Mouse (Mus musculus) MEL-GATA-1-ER (cell line): ENCODE results near the gene Serf1.
A peak's percentile ranks its signal among the peaks of the same experiment; 100 is the strongest.
"Not testable (repeated sequence)": the region's sequence is repeated elsewhere in the genome, so short reads cannot be mapped to it uniquely, and the experiment has no call there.

ENCODE experiments used
- DNase-seq: peaks from one replicate; pipeline ENCODE4 v3.0.0-alpha.2; 2012; ENCODE audit warnings: low read depth; ENCODE audit errors: extremely low read depth

Gene Serf1

GRCm38 (mm10) chr13:100107652-100108472, at the start of gene Serf1:
Gene Serf1 (plus strand): TSS chr13:100108012.
- peak; percentile 64 for DNase-seq

- no peak for DNase-seq
Measured at GRCm38 (mm10) chr13:100063936-100064335, 43.9 kb upstream of the Serf1 start.

GRCm38 (mm10) chr13:100067821-100068220, 40.0 kb upstream of the Serf1 start:
- peak; percentile 26 for DNase-seq

- no peak for DNase-seq
Measured at GRCm38 (mm10) chr13:100071473-100071872, 36.3 kb upstream of the Serf1 start.

GRCm38 (mm10) chr13:100098808-100099207, 9.0 kb upstream of the Serf1 start:
- peak; percentile 43 for DNase-seq

- DNase-seq, result no peak
Measured at GRCm38 (mm10) chr13:100103052-100103658, 4.7 kb upstream of the Serf1 start.

GRCm38 (mm10) chr13:100103748-100104254, 4.0 kb upstream of the Serf1 start, which contains the start of gene Bdp1:
Gene Bdp1 (minus strand): TSS chr13:100104070.
- DNase-seq, result peak; percentile 60

GRCm38 (mm10) chr13:100112218-100112972, 4.6 kb downstream of the Serf1 start:
- no peak for DNase-seq

- no peak for DNase-seq
Measured at GRCm38 (mm10) chr13:100123970-100124369, 16.2 kb downstream of the Serf1 start.

GRCm38 (mm10) chr13:100124423-100125257, 16.8 kb downstream of the Serf1 start, which contains the start of gene Smn1:
Gene Smn1 (plus strand): TSS chr13:100124852.
- DNase-seq, result peak; percentile 85

GRCm38 (mm10) chr13:100125258-100125643, 17.4 kb downstream of the Serf1 start:
- DNase-seq, result no peak

GRCm38 (mm10) chr13:100141646-100142314, 34.0 kb downstream of the Serf1 start:
- no peak for DNase-seq

GRCm38 (mm10) chr13:100152659-100153058, 44.8 kb downstream of the Serf1 start:
- no peak for DNase-seq

GRCm38 (mm10) chr13:100156624-100157023, 48.8 kb downstream of the Serf1 start:
- no peak for DNase-seq

GRCm38 (mm10) chr13:100161171-100161870, 53.5 kb downstream of the Serf1 start:
- not testable (repeated sequence) for DNase-seq

GRCm38 (mm10) chr13:100162467-100162866, 54.7 kb downstream of the Serf1 start:
- DNase-seq, result not testable (repeated sequence)
